Mouse (Mus musculus): ENCODE data around the gene Hbp1. TPM values are rescaled to one million over a fixed set of nuclear protein-coding genes. Genes with fewer than 3 reads are reported as not detected.

Hbp1 gene
- polyA plus RNA-seq, 1 experiment: 37.0 TPM

GRCm38 (mm10) chr12:31882736-31883135 is 67.6 kb downstream of the Hbp1 start:
- Histone ChIP-seq H3K4me3 (no peak overlapping the region), H3K4me2 (ENCODE audit: low read depth) (no peak overlapping the region), H3ac (ENCODE audit: control insufficient read depth, insufficient read length) (no peak overlapping the region), H3K27me3 (ENCODE audit: control insufficient read depth, insufficient read depth, insufficient read length) (no peaks in the 10 kb centered on the region), H3K79me2 (ENCODE audit: control insufficient read depth, insufficient read depth) (no peaks in the 10 kb centered on the region), H3K36me3 (ENCODE audit: control insufficient read depth, insufficient read depth) (no peaks in the 10 kb centered on the region)
- TF ChIP-seq CEBPB (IDR thresholded peaks at IDR 0.05; ENCODE audit: insufficient read depth, poor library complexity, severe bottlenecking) (no peak), E2F4 (IDR thresholded peaks at IDR 0.05; ENCODE audit: insufficient read depth) (no peak), MAX (IDR thresholded peaks at IDR 0.05; ENCODE audit: low read depth) (no peak), POLR2AphosphoS2 (IDR thresholded peaks at IDR 0.05; ENCODE audit: insufficient read length, low read depth) (no peak), USF1 (IDR thresholded peaks at IDR 0.05; ENCODE audit: low read depth) (no peak), SRF (IDR thresholded peaks at IDR 0.05; ENCODE audit: control insufficient read depth, insufficient read length, low read depth) (no peak), POLR2A (IDR thresholded peaks at IDR 0.05; ENCODE audit: insufficient read length, low read depth) (no peak), TCF12 (IDR thresholded peaks at IDR 0.05; ENCODE audit: insufficient read depth, poor library complexity, severe bottlenecking) (no peak), TCF3 (IDR thresholded peaks at IDR 0.05; ENCODE audit: insufficient read length, low read depth) (no peak), MYOD1 (IDR thresholded peaks at IDR 0.05; ENCODE audit: control insufficient read depth in 1 of 3, insufficient read length in 2 of 3, low read depth in 2 of 3) (no peak)

GRCm38 (mm10) chr12:31876775-31877174 is 73.6 kb downstream of the Hbp1 start:
- no peak overlapping the region for H3ac ChIP-seq (ENCODE audit: control insufficient read depth, insufficient read length)
- H3K36me3 ChIP-seq (ENCODE audit: control insufficient read depth, insufficient read depth): no peaks in the 10 kb centered on the region
- no peak overlapping the region for H3K4me3 ChIP-seq
- H3K79me2 ChIP-seq (ENCODE audit: control insufficient read depth, insufficient read depth): no peaks in the 10 kb centered on the region
- TF ChIP-seq POLR2A (IDR thresholded peaks at IDR 0.05; ENCODE audit: insufficient read length, low read depth): no peak
- no peak for TF ChIP-seq TCF3 (IDR thresholded peaks at IDR 0.05; ENCODE audit: insufficient read length, low read depth)
- TF ChIP-seq POLR2AphosphoS2 (IDR thresholded peaks at IDR 0.05; ENCODE audit: insufficient read length, low read depth): no peak
- no peak for TF ChIP-seq MYOD1 (IDR thresholded peaks at IDR 0.05; ENCODE audit: control insufficient read depth in 1 of 3, insufficient read length in 2 of 3, low read depth in 2 of 3)
- TF ChIP-seq E2F4 (IDR thresholded peaks at IDR 0.05; ENCODE audit: insufficient read depth): no peak
- H3K4me2 ChIP-seq (ENCODE audit: low read depth): no peak overlapping the region
- H3K27me3 ChIP-seq (ENCODE audit: control insufficient read depth, insufficient read depth, insufficient read length): no peaks in the 10 kb centered on the region

Other genes with a start within 250 kb of the Hbp1 start
- 0.04 TPM for gene Gpr22, start 236.6 kb downstream of the Hbp1 start, polyA plus RNA-seq (2012; fragmentation: generic; extraction: Trizol)
- gene Prkar2b, start 110.8 kb upstream of the Hbp1 start, polyA plus RNA-seq (2012; fragmentation: generic; extraction: Trizol): 16.2 TPM